Mouse (Mus musculus) kidney, postnatal 36 days (tissue): ENCODE data around the gene Il1r2.

Experiments used
- DNase-seq, 2 experiments: peaks; one replicate each; pipeline ENCODE4 v3.0.0; 2021 to 2022; ENCODE audit warnings: mixed read lengths in 2 of 2

Il1r2 gene

DNA sequence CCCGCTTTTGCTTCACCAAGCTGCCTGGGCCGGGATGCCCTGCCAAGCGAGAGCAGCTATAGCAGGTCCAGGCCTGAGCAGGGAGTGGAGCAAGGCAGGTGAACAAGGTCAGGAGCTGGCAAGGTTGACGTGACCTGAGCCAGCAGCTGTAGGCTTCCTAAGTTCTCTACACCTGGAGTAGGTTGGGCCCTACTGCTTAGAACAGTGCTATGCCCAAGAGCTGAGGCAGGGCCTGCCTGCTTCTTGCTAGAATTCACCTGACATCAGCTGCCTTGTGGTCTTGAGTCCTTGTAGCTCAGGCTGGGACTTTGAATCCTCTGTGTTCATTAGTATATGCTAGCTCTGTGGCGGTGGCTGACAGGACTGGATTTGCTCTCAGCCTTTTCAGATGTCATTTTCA is at the start of gene Il1r2:
Gene Il1r2 (plus strand): TSS at position 301 of the 400 bp plus-strand sequence.
- DNase-seq, result no peak

DNA sequence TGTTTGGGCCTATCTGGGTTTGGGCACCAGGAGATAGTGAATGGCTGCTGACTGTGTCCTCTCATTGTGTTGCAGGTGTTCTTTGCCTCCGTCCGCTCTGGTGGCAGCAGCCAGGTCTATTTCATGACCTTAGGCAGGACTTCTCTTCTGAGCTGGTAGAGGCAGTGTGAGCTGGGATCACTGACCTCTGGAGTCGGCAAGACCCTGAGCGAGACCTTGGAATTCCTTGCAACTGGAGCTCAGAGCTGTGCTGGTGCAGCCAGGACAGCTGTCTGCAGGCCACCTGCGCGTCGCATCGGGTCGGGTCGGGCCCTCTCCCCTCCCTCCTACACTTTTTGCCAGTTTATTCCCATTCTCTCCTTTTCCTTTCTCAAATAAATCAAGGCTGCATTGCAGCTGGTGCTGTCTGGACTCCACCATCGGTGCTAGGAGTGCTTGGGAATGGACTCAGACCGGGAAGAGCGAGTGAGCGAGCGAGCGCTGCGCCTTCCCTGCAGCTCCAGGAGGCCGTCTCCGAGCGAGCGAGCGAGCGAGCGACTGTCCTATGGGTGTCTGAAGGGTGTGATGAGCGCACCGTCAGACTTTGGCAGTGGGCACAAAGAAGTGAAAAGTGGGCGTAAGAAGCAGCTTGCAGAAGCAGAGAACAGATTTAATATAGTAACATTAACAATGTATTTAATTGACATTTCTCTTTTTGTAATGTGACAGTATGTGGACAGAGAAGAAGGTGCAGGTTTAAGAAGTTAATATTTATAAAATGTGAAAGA is 49.1 kb upstream of the Il1r2 start:
- peak in 1 of 2 experiments; percentile 22 for DNase-seq

DNA sequence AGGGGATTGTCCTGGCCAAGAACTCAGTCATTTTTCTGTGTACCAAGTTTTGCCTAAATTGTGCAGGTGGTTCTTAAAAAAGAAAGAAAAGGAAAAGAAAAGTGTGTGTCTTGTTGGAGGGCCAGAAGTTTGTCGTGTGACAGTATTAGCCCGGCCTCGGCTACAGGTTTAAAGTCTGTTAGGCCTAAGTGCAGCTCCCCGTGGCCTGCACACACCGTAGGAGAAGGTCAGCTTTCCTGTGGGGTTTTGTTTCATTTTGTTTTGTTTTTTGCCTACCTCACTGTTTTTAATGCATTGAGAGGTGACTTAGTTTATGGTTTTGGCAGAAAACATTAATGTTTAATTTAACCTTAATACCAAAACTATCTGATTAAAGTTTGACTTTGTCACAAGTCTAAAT is 48.5 kb upstream of the Il1r2 start:
- peak; percentile 28 to 48 for DNase-seq

DNA sequence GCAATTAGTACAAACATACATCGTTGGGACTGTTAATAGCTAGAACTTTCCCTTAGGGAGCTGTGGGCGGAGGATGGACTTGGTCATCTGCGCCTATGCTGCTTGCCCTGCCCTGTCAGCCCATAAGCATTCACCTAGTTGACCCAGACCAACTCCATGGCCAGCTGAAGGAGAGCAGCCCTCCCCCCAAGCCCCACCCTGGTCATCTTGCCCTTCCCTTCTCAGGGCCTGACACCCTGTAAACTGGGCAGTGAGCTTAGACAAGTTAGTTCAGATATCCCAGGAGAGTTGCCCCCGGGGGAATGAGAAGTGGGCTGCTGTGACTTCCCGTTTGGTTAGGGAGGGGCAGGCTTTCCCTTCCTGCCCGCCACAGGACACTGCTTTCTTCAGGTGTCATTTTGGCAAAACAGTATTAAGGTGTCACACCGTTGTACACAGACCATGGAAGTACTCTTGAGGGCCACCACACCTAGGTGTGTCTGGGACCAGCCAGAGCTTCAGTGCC is 46.7 kb upstream of the Il1r2 start:
- no peak for DNase-seq

DNA sequence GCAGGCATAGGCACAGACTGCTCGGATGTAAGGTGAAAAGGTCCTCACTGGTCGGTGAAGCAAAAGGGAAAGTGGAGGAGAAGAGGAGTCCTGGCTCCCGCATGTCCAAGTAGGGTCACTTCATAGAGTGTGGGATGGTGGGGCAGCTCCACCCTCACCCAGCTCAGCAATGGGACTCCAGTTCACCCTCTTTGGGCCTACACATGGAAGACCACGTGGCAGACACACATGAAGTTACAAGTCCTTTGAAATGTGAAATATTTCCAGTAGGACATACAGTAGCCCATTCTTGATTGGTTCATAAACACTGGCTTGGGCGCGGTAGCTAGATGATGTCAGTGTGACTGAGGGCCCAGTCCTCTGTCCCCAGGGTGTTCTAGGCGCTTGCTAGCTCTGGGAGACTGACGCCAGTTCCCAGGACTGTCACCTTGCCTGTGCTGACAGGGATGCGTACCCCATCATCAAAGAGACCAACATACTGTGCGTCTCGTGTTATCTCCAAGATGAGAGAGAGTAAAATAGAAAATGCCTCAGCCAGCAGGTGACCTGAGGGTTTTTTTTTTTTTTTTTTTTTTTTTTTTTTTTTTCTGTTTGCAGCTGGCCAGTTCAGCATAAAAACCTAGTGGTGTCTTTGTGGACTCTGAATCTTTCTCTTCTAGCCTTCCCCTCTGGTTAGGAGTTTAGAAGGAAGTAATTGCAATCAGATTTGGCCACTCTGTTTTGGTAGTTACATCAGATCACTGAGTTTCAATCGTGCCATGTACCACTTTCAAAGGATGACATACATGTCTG is 45.5 kb upstream of the Il1r2 start:
- DNase-seq, result no peak

DNA sequence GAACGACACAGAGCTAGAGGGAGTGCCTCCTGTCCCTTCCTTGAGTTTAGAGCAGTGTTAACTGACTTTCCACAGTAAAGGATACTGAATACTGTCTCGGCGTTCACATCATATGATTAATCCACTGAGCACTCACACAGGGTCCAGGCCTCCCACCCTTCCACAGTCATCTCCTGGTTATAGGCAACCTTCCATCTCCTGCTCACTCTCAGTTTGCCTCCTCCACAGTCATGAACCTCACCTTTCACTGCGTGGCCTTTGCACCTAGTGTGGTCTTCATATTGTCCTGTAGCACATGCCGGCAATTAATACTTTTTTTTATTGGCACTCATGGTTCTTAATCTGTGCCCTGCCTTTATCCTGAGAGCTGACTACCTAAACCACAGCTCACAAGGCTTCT is 44.3 kb upstream of the Il1r2 start:
- no peak for DNase-seq

DNA sequence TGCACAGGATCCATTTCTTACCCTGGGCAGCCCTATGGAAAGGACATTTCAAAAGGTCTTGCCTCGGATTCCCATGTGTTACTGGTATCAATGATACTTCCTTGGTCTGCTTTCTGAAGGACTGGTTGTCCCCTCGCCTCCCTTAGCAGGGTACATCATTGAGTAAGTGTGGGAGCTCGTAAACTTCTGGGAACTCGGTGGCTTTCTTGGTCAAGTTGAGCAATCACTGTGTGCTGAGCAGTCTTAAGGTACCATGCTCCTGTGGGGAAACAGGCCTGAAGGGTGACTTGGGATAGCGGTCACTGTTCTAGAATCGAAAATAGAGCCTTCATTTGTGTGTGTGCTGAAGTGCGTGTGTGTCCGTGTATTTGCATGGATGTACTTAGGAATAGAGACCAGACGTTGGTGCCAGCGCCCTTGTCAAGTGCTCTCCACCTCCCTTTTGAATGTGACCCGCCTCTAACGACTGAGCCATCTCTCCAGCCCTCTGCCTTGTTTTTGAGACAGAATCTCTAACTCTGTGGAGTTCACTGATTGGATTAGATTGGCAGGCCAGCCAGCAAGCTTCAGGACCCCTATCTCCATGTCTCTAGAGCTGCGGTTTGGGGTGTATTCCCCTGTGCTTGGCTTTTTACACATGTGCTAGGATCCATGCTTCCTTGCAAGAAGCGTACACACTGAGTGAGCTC is 43.4 kb upstream of the Il1r2 start:
- DNase-seq, result no peak

DNA sequence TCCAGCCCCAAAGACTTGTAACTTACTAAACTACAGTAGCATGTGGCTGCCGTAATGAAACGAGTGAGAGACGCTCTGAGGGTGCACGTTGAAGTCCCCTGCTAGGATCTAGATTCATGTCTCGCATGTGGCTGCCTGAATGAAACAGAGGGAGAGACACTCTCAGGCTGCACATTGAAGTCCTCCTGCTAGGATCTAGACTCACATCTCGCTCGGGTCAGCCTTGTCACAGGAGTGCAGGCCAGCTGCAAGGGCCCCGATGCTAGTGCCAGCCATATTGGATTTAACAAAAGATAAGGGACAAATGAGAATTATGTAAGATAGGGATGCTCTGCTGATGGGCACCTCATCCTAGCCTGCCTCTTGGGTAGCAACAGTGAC is 42.9 kb upstream of the Il1r2 start:
- DNase-seq, result no peak

DNA sequence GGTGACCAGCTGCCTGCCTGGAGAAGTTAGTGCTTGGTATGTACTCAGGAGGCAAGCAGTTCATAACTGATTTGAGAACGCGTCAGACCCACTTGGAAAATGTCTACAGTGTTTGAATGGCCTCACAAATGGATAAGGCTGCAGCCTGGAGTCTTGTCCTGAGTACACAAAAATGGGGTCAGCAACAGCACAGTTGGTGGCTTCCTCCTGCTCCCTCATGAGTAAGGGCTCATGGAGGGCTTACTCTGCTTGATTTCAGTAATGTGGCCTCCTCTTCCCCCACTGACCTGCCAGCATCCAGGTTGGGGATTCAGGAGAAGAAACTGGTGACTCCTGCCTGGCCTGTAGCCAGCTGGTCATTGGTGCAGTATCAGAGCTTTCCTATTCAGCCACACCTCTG is 42.3 kb upstream of the Il1r2 start:
- DNase-seq, result no peak

DNA sequence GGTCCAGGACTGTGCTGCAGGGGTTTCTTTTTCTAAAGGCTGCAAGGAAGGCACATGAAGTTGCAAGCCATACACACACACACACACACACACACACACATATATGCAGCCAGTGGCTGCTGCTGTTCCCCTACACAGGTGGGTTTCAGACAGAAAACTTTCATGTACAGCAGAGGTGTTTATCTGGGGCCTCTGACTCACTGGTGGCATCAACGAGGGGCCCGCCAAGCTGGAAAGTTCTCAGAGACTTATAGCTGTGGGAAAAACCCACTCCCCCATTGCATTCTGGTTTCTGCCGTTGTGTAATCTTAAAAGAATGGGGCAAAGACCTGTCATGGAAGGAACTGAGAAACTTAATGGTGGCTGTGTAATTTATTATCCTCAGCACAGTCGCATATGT is 40.6 kb upstream of the Il1r2 start:
- DNase-seq, result no peak

DNA sequence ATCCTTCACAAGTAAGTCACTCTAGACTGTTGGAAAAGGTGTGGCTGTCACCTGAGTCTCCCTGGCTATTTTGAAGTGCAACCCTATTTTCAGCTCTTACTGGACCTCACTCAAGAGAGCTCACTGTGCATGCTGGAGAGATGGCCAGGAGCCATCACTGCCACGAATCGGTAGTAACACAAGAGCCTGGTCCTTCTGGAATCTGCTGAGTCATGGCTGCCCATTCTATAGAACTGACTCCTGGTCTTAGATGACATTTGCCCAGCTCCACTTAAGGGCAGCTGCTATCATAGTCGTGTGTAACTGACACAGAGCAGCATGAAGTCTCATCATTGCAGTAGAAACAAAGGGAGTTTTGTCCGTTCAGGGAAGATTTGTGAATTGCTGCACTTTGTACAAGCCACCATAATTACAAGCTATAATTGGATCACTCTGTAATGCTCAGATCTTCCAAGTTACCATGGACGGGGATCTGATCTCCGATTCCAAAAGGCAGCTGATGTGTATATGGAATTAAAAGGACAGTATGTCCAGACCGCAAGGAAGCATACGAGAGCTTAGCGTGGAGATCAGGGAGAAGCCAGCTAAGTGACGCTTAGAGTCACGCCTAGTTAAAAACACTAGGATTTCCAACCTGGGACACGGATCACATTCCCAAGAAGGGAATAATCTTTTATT is 40.0 kb upstream of the Il1r2 start:
- no peak for DNase-seq

DNA sequence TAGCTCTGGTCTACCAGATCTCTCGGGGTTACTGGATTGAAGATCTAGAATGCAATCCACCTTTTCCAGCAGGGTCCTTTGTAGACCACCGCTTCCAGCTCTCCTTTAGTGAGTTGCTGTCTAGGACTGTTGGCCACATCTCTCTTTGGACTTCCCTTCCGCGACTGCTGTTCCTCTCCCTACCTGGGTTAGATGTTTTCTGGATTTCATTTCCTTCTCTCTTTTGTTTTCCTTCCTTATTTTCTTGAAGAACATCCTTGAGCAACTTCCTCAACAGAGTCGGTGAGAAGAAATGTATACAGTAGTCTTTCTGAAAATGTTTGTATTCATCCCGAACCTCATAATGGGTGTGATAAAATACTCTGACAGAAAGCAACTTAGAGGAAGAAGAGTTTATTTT is 36.0 kb upstream of the Il1r2 start:
- DNase-seq, result no peak

DNA sequence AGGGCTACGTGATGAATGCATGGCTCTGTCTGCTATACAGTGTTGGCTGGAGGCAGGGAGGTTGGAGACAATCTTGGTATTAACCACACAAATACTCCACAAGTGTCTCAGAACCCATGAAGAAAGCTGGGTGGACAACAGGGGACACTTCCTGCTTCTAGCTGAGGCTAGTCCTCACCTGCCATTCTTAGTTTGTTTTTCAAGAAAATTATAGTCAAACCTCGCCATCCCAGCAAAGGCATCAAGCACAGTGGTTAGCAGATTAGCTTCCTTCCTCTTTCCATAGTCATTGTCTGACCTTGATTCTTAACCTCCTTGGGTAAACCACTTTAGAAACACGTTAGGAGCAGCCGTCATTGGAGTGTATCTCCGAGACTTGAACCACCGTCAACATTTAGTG is 28.2 kb upstream of the Il1r2 start:
- no peak for DNase-seq

DNA sequence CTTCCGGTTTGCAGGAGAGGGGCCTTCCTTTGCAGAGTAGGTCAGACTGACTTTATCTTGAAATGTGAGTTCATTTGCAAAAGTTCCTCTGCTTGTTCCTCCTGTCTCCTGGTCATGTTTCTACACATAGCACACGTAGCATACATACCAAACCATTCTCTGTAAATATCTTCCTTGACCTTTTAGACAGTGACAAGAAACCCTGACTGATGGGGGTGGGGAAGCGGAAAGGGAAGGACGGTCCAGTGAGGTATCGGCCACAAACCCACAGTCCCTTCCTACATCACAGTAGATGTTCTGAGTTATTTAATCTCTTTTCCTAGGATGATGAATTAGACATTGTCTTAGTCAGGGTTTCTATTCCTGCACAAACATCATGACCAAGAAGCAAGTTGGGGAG is 27.3 kb upstream of the Il1r2 start:
- DNase-seq, result no peak

DNA sequence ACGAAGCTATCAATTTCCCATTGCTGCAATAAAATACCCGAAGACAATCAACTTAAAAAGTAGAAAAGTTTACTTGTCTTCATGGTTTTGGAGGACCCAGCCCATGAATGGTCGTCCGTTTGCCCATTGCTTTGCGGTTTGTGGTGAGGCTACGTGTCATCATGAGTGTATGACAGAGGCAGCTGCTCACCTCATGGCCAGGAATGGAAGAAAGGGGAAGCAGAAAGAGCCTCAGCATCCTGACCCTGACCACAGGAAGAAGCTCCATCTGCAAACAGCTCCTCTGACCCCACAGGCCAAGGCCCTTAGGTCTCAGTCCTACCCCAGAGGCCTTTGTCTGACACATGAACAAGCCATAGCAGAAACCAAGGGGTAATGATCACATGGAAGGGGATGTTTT is 22.7 kb upstream of the Il1r2 start:
- DNase-seq, result no peak

DNA sequence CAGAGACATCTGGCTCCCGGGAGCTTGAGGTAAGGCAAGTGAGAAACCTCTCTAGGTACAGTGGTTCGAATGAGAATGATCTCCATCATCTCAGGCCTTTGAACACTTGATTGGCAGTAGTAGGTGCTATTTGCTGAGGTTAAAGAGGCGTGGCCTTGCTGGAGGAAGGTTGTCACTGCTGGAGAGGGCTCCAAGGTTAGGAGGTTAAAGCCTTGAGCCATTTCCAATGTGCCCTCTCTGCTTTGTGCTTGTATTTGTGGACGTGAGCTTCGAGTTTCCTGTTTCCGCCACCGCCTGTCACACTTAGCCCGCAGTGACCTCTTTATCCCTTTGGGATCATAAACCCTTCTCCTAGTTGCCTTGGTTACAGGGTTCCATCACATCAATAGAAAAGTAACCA is 21.7 kb upstream of the Il1r2 start:
- no peak for DNase-seq

DNA sequence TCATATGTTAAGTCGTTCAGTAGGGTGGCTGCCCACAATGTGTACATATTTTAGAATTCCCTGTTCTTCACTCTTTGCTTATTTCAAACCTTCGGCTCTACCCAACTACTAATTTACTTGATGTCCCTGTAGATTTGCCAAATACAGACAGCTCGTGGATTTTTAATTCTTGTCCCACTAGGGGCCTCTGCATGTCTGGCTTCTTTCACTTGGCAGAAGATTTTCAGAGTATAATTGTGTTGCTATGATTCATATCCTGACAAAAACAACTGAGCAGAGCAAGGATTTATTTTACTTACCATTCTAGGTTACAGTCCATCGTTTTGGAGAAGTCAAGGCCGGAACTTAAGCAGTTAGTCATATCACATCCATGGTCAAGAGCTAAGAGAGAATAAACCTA is 20.8 kb upstream of the Il1r2 start:
- no peak for DNase-seq

DNA sequence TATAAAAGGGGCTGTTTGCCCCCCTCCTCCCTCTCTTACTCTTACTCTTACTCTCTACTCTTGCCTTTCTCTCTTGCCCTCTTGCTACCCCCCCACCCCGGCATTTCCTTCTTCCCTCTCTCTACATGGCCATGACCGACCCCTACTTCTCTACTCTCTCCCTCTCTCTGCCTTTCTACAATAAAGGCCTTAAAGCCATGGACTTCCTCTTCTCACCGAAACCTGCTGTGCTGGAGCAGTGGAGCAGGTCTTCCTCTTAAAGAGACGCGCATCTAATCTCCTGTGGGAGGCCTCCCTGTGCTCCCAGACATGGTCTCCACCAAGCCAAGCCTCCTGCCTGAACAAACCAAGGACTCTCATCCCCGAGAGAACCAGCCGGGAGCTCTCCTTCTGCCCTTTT is 18.8 kb upstream of the Il1r2 start:
- DNase-seq, result no peak

DNA sequence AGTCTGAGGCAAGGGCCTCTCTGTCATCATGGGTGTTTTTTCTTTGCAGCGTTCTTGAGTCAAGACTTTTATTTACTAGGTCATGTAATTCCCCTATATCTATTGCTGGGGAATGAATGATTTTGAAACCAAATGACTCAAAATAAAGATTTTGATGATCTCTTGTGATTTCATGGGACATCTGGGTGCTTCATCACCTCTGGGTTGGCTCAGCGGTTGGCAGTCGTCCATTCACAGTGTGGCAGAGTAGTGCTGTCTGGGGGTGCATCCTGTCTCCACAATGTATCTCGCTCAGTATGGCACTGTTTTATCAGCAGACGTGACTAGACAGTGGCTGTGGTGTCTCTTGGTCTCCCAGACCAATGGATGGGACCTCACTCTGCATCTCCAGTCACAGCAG is 17.9 kb upstream of the Il1r2 start:
- DNase-seq, result no peak

DNA sequence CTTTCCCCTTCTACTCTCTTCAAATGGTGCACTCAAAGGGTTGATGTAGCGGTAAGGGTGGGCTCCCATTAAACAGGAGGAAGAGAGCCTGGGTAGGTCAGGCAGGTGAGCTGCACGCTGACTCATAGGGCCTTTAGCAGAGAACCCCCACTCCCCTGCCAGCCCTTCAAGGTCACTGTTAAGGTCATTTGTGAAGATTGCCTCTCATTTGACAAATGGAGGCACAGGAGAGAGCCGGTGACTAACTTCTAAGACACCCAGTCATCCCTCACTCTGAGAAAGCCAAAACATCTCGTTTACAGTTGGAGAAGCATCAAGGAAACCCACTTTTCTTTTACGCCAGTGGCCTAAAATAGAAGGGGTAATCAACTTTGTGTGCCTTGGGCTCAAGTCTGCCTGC is 16.5 kb upstream of the Il1r2 start:
- no peak for DNase-seq

DNA sequence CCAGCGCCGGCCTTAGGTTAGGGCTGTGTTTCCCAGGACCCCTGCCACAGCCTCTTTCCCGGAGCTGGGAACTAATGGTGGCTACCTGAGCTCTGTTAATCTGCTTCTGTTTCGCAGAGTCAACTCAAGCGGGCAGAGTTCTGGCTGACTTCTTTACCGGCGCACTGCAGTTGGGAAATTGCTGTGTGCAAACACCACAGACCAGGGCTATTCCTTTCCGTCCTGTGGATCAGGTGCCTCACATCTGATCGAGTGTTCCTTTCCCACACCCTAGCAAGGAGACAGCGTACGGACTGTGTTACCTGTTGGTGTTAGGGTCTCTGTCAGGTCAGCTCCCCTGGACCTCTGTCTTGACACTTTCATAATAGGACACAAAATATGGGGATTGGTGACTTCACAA is 15.9 kb upstream of the Il1r2 start:
- DNase-seq, result no peak

DNA sequence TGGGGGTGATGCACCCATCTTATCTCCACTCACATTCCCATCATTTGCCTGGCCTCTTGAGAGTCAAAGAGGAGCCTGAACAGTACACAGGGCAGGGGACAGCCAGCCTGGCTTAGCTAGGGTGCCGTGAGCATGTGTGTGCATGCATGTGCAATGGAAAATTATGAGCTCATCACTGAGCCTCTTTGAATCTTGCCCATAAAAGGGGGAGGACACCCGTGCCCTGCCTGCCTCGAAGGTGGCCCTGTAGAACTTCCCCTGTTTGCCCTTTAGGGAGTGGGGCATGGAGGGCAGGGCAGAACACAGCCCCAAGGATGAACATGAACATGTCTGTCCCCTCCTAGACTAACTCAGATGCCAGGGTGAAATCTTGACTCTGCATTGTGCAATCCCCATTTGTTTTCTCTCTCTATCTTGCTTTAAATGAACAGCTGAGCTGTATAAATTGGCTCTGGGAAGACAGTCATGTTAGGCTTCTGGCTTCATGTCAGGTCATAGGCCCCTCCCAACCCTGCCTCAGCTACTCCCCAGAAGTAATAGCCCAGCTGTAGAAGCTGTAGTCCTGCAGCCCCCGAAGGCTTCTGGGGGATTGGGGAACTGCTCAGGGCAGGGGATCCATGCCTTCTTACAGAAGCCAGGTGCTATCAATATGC is 14.6 kb upstream of the Il1r2 start:
- no peak for DNase-seq

DNA sequence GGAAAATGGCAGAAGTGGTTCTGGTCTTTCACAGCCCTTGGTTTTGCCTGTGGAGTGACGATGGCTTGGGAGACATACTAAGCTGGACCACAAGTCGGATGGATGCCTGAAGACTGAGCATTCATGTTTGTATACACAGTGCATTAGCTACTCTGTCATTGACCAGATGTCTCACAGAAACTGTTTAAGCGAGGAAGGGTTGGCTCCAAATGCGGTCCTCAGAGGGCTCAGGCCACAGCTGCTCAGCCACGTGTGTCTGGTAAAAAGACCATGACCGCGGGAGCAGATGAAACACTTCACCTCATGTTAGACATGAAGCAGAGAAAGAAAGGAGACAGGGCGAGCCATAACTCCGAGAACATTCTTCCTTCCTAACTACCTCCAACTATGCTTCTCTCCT is 12.5 kb upstream of the Il1r2 start:
- DNase-seq, result no peak
